Mouse (Mus musculus) heart, postnatal 25 days (tissue): ENCODE data around the gene Atg9a. TPM values are rescaled to one million over a fixed set of nuclear protein-coding genes. Genes with fewer than 3 reads are reported as not detected.
"Not testable (repeated sequence)": the region's sequence is repeated elsewhere in the genome, so short reads cannot be mapped to it uniquely, and the experiment has no call there.

ENCODE experiments used
- DNase-seq: peaks from one replicate; pipeline ENCODE4 v3.0.0; 2022; ENCODE audit warnings: low spot score
- intact Hi-C: fragments of 180-260 bp; cut with DNase I; formaldehyde crosslinking; loops from one replicate; pipeline ENCODE4 v1.15.1; 2025
- total RNA-seq, 2 experiments: library from RNA; stranded (reverse); gene quantifications; 2 replicates each; pipeline ENCODE4 v1.2.3; 2021

Gene Atg9a
- 10 to 100 TPM; 68.2 to 72.9 TPM for total RNA-seq

DNA sequence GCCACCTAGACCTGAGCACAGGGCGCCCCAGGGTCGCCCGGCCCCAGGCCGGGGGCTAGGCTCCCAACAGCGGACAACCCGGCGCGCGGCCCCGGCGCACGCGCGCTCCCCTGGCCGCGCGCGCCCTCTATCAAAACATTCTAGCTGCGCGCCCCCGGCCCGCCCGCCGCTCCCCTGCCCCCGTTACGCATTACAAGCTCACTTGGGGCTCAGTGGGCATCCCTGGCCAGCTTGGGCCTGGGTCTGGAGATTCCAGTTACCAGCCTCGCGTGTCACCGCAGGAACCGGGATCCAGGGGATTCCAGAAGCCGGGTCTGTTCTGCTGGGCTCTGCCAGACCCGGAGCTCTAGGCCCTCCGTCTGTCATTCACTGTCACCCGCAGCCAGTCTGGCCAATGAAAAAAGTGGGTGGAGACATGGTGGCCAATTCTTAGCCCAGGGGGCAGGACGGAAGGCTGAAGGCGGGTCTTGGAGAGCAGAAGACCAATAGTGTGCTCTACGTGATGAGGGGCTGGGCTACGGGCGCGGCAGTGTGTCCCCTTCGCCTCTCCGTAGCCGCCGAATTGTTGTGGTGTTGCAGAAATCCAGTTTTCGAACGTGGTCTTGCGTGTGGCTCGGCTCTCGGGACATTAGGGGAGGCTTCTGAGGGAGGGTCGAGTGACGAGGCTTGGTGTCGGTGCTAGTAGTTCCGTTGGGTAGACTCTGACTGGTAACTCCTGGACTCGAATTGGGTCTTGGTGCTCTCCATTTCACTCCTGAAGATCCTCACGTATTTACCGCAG, at the start of gene Atg9a, which contains the start of gene Ankzf1:
Gene Atg9a (minus strand): TSS at position 575 of the 781 bp plus-strand sequence.
Gene Ankzf1 (plus strand): TSS at position 530 of the 781 bp plus-strand sequence.
- peak; percentile 98 for DNase-seq
- intact Hi-C loops: loop anchor here (2.0 kb wide), 1 partner anchor 17 kb away; no protein-coding TSS in a partner anchor

DNA sequence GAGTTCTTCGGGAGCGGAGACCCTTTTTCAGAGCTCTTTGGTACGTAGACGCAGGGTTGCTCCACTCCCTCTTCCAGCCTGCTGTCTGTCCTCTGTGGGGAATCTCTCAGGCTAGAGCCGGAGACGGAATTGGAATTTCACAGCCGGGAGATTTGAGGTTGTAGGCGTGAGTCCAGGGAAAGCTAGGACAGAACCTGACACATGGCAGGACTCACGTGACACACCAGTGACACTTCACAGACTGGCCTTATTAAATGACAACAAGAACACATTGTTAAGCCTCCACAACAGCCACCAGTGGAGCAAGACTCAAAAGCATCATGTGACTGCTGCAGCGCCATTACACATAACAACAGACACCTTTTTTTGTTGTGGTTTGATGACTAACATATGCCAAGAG, 47.6 kb upstream of the Atg9a start:
- DNase-seq: no peak
- intact Hi-C loops: no loop called here

DNA sequence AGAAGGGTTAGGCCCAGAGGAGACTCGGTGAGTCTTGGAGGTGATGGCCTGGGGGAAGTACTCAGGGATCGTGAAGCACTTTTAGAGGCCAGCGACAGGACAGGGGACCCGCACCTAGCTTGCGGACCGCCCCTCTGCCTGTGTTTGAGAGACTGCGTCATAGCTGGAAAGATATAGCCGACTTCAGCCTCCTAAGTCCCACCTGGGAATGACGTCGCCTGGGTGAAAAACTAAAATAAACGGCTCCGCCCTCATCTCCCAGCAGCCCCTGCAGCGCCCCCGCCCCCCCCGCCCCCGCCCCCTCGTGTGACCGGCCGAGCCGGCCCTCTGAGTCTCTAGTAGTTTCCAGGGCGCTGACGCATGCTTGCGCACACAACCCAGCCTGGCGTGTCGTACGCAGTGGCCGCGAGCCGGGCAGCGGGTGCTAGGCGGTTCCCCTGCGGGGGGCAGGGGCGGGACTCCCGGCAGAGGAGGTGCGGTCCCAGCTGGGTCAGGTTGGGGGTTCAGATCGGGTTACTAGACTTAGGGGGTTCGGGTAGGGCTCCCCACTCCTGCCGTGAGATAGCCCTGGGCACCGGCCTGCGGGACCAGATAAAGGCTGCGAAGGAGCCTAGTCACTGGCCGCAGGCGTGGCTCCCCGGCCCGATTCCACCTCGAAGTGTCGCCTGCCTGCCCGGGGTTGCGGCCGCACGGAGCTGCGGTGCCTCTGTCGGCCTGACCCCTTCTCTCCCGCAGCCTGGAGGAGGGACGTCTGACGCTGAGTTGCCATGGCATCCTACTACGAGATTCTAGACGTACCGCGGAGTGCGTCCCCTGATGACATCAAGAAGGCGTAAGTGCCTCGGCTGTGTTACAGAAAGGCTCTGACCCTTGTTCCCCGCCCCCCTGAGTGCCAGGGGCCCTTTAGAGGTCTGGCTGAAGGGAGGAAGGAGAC, 44.4 kb upstream of the Atg9a start, which contains the start of gene Dnajb2:
Gene Dnajb2 (plus strand): TSS at position 290 of the 934 bp plus-strand sequence.
- peak; percentile 82 for DNase-seq
- intact Hi-C loops: no loop called here

DNA sequence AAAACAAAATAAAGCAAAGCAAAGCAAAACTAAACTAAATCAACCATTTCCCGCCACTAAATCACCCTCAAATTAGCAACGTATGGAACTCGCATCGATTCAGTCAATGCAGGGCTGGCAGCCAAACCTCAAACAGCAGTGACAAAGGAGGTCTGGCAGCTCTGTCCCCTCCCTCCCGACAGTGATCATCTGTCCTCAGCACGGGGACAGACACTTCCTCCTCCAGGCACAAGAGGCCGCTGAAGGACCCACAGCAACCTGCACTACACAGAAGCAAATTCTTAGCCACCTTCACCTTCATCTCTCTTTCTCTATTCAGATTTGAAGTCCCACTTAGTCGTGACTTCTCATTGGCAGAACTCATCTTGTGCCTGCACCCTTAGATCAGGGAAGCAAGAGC, 42.6 kb upstream of the Atg9a start:
- peak; percentile 41 for DNase-seq
- intact Hi-C loops: loop anchor here (1.0 kb wide), 1 partner anchor 16 kb away; no protein-coding TSS in a partner anchor

DNA sequence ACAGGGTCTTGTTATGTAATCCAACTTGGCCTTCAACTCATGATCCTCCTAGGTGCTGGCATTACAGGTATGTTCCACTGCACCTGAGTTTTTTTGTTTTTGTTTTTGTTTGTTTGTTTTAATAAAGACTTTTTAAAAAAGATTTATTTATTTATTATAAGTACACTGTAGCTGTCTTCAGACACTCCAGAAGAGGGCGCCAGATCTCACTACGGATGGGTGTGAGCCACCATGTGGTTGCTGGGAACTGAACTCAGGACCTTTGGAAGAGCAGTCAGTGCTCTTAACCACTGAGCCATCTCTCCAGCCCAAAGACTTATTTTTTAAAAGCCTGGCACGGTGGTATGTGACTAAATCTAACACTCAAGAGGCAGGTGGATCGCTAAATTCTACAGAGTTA, 40.5 kb upstream of the Atg9a start:
- intact Hi-C loops: loop anchor here (2.0 kb wide), 1 partner anchor 14 kb away; the partner anchor contains the start of gene Tuba4a
- DNase-seq: not testable (repeated sequence)

DNA sequence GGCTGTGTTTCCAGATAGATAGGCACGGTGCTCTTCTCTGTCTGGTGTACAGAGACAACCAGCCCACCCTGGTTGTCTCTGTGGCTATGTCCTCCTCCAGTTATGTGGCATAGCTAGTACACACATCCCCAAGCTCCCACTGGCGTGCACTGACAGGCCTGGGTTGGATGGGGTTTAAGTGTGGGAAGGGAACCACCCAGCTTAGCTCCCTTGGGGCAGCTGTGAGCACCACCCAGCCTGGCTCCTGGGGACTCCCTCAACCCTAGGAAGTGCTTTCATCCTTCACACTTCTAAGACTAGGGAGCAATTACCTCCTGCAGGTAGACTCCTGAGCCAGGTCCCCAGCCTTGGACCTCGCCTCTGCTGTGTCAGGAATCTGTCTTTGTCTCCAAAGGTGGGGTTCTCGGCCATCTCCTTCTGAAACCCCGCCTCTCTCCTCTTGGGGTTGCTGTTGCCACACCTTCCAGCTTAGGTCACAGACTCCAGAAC, 39.7 kb upstream of the Atg9a start, which contains the start of gene A630095N17Rik:
Gene A630095N17Rik (minus strand): TSS at position 439 of the 489 bp plus-strand sequence.
- intact Hi-C loops: loop anchor here (2.0 kb wide), 1 partner anchor 13 kb away; the partner anchor contains the start of gene Tuba4a
- no peak for DNase-seq

DNA sequence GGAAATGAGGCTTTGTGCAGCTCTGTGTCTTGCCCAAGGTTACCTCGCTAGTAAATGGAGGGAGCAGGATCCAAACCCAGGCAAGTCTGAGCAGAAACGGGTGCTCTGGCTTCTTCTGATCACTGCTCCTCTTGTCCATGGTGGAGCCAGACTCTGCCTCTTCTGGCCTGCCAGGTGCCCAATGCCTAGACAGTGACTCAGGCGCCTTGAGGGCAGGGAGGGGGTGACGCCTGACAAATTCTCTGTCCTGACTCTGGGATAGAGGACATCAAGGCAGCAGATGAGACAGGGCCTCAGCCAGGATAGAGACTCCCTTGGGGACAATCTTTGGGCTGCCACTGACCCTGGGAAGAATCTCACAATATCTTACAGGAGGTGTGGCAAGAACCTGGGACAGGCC, 39.2 kb upstream of the Atg9a start:
- intact Hi-C loops: no loop called here
- DNase-seq: no peak

DNA sequence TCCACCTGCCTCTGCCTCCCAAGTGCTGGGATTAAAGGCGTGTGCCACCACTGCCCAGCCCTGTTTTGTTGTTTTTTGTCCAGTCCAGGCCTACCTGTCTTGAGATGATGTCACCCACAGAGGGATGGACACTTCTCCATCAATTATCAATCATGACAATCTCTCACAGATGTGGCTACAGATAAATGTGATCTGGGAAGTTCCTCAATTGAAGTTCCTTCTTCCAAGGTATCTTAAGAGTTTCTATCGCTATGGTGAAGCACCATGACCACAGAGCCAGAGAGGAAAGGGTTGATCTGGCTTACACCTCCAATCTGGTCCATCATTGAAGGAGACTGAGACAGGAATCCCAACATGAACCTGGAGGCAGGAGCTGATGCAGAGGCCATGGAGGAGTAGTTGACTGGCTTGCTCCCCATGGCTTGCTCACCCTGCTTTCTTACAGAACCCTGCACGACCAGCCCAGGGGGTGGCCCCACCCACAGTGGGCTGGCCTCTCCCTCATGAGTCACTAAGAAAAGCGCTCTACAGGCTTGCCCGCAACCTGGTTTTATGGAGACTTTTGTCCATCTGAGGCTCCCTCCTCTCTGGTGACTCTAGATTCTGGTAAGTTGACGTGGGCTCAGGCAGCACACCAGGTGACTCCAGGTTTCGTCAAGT, 38.5 kb upstream of the Atg9a start:
- no peak for DNase-seq
- intact Hi-C loops: no loop called here

DNA sequence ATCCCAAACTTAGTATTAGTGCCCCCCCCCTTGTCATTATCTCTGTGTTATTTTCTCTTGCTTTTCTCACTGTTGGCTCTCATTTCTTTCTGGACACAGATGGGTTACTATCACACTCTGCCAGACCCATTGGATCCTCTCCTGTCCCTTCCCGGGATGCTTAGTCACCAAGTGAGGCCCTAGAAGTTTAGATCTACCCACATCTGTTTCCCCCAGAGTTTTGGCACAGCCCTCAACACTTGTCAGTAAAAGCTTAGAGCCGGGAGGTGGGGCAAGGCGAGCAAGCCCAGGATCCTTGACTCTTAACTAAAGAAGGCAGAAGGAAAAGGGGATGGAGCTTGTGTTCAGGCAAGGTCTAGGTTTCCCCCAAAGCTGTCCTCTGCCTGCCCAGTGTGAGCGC, 37.2 kb upstream of the Atg9a start:
- intact Hi-C loops: no loop called here
- DNase-seq: no peak

DNA sequence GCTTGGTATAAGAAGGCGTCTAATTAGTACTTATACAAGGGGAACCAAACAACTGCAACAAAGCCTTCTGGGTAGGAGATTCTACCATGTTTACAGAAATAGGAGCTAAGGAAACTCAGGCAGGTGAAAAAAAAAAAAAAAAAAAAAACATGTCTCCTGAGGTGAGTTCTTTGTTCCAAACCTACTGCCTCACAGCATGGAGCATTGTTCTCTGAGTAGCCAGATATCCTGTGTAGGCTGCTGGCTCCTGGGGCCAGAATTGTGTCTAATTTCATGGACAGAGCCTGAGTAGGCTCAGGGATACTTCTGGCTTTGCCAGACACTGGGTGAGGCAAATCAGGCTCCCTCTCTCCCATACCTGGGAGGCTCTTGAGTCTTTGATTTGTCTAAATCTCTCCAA, 35.7 kb upstream of the Atg9a start:
- intact Hi-C loops: no loop called here
- DNase-seq: no peak

DNA sequence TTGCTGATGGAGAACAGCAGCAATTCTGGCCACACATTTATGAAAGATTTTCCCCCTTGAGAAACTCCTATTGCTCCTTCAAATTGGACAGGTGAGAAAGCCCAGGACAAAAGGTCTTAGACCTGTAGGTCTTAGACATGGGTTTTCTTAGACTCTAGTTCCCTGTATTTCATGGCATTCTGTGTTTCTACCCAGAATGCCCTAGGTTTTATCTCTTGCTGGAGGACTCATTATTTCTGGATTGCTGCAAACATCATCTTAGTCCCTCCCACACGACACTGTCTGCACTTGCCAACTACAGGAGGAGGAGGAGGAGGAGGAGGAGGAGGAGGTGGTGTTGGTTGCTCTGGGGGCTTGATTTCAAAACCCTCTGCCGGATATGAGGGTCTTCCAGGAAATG, 34.1 kb upstream of the Atg9a start:
- no peak for DNase-seq
- intact Hi-C loops: no loop called here

DNA sequence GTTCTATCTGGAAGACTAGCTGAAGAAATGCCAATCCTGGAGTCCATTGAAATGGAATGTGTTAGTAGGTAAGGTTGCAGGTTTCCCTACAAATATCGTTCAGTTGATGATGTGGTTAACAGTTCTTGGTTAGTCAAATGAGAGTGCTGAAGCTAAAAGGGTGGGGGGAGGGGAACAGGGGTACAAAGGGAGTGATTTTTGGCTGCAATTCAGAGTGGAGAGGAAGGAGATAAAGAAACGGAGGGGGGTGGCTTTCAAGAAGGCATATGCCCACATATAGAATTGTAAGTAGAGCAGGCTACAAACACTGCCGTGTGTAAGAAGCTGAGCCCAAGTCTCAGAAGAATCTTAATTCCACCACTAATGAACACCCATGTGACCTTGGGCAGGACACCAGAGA, 33.5 kb upstream of the Atg9a start:
- intact Hi-C loops: no loop called here

DNA sequence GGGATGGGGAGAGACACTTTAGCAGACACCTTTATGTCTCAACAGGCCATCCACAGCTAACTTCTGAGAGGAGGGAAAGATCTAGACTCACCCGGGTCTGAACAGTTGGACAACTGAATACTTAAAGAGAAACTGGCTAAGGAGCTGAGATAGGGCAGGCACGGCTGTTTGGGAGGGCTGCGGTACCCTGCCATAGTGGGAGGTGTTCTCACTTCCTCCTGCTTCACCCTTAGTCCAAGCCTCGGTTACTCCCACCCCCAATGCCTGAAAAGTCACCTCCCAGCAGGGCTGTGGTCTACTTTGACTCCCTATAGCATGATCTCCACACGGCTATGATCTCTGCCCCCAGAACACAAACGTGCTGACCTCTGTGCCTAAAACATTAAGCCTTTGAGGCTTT, 31.5 kb upstream of the Atg9a start:
- intact Hi-C loops: no loop called here
- DNase-seq: no peak

More for the DNA sequence above, 33.5 kb upstream of the Atg9a start:
- no peak for DNase-seq

DNA sequence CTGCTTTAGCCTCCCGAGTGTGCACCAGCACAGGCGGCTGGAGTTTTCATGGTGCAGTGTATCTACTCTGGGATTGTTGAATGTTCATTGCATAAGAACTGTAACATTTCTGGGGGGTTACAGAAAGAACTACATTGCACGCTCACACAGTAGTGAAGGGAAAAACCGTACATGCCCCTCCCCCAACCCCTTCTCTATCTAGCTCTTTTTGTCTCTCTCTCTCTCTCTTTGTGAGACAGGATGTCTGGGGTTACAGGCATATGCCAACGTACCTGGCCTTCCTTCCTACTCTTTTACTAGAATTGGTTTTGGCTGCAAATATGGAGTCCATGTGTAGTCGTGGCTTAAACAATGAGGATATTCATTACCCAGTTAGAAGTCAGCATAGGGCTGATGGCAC, 30.9 kb upstream of the Atg9a start:
- intact Hi-C loops: no loop called here

DNA sequence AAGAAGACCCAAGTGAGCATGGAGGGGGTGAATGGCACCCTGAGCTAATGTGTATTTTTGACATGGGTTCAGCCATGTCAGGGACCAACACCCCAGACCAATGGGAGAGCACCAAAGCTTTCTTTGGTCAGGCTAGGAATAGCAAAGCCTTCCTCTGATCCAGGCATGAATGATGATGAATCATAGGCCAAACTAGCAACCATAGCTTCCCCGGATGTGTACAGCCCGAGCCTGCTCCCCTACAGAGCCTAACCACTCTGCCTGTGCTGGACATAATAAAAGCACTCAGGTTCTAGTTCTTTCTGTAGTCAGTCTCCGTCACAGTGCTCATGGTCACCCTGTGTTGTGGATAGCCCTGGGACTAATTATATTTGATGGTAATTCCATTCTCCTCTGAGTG, 29.5 kb upstream of the Atg9a start:
- intact Hi-C loops: no loop called here
- DNase-seq: no peak

More for the DNA sequence above, 30.9 kb upstream of the Atg9a start:
- DNase-seq: no peak

DNA sequence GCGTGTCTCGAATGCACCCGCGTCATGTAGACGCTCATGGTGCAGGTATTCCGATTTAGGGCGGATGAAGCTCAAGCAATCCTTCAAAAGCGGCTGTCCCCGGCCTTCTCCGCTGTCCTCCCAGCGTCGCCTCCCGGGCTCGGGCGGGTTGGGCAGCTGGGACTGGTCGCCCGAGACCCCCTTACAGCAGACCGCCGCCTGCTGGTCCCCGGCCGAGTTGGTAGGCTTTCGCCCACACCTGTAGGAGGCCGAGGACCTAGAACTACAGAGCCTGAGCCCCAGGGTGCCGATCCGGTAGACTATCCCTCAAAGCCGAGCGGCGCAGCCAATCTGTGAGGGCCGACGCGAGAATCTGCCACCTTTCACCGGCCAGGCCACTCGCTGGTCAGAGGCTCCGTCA, 27.5 kb upstream of the Atg9a start, which contains the start of gene Tuba4a:
Gene Tuba4a (minus strand): TSS at position 335 of the 400 bp plus-strand sequence.
- intact Hi-C loops: loop anchor here (2.0 kb wide), 1 partner anchor 13 kb away; the partner anchor contains the start of gene A630095N17Rik
- DNase-seq: no peak

DNA sequence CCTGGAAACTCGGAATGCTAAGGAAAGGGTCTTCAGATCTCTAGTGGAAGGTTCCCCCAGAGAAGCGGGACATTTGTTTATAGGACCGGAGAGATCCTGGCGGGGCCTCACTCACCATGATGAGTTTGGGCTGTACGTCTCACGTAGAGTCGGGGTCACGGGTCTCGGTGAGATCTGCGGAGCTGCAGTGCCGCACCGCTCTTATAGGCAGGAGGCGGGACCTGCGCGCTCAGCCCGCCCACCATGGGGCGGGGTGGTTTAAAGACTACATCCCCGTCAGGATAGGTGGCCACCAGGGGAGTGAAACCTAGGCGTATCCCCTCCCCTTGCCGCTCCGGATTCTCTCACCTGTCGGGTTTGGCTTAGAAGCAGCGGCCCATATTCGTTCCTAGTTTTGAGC, 27.1 kb upstream of the Atg9a start:
- intact Hi-C loops: loop anchor here (2.0 kb wide), 1 partner anchor 14 kb away; the partner anchor contains the start of gene A630095N17Rik
- peak; percentile 69 for DNase-seq

DNA sequence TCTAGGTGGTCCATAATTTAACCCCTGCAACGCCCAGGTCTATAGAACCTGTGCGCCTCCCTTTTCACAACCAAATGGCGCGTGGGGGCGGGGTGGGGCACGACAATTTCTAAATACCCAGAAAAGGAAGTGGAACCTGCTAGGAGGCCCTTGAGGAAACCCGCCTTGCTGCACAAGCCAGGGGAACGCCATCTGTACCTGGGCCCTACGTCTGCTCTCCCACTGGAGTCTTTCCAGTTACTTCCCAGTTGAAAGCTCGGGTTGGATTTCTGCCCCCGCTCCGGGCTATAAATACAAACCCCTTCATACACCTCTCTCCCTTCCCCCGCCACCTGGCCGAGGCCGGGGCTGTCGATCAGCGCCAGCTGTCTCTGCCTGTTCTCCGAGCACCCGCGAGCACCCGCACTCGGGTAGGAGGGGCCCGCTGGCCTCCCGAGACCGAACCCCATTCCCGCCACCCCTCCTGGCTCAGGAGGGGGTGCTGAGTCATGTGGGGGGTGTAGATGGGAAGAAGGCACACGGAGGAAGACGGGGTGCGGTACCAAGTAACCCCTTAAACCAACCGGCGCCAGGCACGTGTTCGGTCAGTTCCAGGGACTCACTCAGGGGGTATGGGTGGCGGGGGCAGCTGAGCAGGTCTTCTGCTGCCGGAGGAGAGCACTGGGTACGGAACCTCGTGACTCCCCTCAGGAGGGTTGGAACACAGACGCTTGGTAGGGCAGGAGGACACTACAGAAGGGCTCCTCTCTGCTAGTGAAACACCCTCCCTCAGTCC, 26.4 kb upstream of the Atg9a start:
- intact Hi-C loops: loop anchor here (2.0 kb wide), 1 partner anchor 14 kb away; the partner anchor contains the start of gene A630095N17Rik
- DNase-seq: peak; percentile 28

DNA sequence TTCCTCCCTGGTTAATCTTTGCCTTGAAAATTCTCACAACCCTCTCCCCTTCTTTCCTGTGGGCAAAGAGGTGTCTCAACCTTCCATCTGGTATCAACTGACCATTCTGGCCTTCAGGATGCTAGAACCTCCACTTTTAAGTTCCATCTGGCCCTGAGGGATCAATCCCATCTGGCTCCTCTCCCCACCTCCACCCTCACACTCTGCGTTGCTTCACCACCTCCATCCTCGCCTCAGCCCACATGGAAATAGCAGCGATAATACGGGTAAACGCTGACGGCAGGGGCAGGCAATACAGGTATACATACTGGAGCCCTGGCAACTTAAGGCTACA, 25.9 kb upstream of the Atg9a start:
- intact Hi-C loops: loop anchor here (2.0 kb wide), 1 partner anchor 15 kb away; the partner anchor contains the start of gene A630095N17Rik
- DNase-seq: no peak
